Mouse (Mus musculus) 416B (cell line): Measurements from ENCODE around the gene Amy2a5.
"Not testable (repeated sequence)": the region's sequence is repeated elsewhere in the genome, so short reads cannot be mapped to it uniquely, and the experiment has no call there.

ENCODE experiments used
- DNase-seq: peaks from one replicate; pipeline ENCODE4 v3.0.0; 2011; ENCODE audit warnings: low read depth

The Amy2a5 gene

DNA sequence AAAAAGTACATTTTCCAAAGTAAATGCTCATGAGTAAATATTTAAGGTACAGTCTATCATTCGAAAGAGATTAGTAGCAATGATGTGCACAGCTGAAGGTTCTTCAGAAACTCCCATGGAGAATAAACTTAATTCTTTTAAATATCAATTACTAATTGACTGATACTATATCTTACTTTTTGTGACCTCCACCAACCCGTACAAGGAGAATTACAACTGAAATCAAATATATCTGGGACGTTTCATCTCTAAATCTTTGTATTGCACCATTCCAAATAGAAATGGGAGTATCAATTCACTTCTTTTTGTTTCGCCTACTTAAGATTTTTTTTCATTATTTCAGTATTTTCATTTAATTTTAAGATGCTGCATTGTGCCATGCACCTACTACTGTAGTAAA, at the start of gene Amy2a5:
Gene Amy2a5 (minus strand): TSS at position 101 of the 400 bp plus-strand sequence.
- not testable (repeated sequence) for DNase-seq

DNA sequence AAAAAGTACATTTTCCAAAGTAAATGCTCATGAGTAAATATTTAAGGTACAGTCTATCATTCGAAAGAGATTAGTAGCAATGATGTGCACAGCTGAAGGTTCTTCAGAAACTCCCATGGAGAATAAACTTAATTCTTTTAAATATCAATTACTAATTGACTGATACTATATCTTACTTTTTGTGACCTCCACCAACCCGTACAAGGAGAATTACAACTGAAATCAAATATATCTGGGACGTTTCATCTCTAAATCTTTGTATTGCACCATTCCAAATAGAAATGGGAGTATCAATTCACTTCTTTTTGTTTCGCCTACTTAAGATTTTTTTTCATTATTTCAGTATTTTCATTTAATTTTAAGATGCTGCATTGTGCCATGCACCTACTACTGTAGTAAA, 32.7 kb upstream of the Amy2a5 start, which contains the start of gene Amy2a4:
Gene Amy2a4 (minus strand): TSS at position 101 of the 400 bp plus-strand sequence.
- not testable (repeated sequence) for DNase-seq

DNA sequence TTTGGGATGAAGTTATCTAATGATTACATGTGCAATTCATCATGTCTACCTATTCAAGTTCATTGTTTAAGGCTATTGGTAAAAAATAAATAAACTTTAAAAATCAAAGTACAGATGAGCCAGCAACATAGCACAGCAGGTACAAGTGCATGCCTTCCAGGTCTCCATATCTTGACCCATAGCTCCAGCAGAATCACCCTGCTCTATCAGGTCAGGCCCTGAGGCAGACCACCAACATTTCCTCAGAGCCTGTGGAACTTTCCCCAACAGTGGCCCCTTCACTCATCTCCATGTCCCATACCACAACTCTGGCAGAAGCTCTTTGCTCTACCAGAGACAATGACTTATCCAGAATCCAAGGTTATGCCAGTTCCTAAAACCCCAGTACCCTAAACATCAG, 21.6 kb upstream of the Amy2a5 start:
- not testable (repeated sequence) for DNase-seq

DNA sequence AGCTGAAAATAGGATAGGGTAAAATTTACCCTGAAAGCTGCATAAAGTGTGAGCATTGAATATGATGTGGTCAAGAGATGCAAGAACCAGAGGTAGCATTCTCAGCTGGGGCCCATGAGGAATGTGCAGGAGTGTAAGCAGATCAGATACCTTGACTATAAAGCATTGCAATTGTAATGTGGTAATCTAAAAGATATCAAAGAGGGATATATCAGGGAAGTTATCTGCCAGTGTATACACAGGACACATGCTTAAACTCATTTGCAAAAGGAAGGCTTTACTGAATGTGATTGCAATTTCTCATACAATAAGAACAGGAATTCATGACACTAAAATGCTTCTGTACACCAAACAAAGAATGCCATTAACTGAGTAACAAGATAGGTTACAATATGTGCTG, 20.9 kb upstream of the Amy2a5 start:
- not testable (repeated sequence) for DNase-seq

DNA sequence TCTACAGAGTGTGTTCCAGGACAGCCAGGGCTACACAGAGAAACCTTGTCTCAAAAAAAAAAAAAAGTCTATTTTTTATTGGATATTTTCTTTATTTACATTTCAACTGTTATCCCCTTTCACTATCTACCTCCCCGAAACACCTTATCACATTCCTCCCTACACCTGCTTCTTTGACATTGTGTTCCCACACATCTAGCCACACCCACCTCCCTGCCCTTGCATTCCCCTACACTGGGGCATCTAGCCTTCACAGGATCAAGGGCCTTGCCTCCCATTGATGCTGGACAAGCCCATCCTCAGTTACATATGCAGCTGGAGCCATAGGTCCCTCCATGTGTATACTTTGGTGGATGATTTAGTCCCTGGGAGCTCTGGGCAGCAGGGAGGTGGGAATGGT, 31.5 kb downstream of the Amy2a5 start:
- no peak for DNase-seq
